Mouse (Mus musculus) hematopoietic stem cell, adult 5-6 weeks (primary cell): Measurements from ENCODE around the gene Apon. TPM values are rescaled to one million over a fixed set of nuclear protein-coding genes. Genes with fewer than 3 reads are reported as not detected.
"Not testable (repeated sequence)": the region's sequence is repeated elsewhere in the genome, so short reads cannot be mapped to it uniquely, and the experiment has no call there.

Source experiments
- ATAC-seq, 2 experiments: fragments of 125-278 bp in 1 of 2; replicated peaks in 1 of 2; 2 replicates each; pipeline ENCODE4 v1.8.0; 2016 to 2017; ENCODE audit warnings: inconsistent platforms in 2 of 2, mild to moderate bottlenecking in 2 of 2, moderate number of reproducible peaks in 2 of 2, low read depth in 1 of 2, moderate TSS enrichment in 1 of 2; ENCODE audit not compliant: low FRiP score in 2 of 2, poor library complexity in 2 of 2, severe bottlenecking in 2 of 2, insufficient read depth in 1 of 2, low TSS enrichment in 1 of 2
- total RNA-seq: library from RNA; stranded (forward); fragments of 172-1452, 232-1000 nt; gene quantifications from 2 replicates; pipeline ENCODE4 v1.2.3, GENCODE M21; 2017

Gene Apon
- total RNA-seq, 1 experiment from 2014 or later = not detected

- ATAC-seq = no peak
Measured at GRCm38 (mm10) chr10:128263393-128264310, 9.8 kb downstream of the Apon start.

- ATAC-seq = no peak
Measured at GRCm38 (mm10) chr10:128268371-128268770, 14.5 kb downstream of the Apon start, which contains the start of gene Apof. Apof (plus strand) TSS chr10:128268671.

- ATAC-seq = no peak
Measured at GRCm38 (mm10) chr10:128269206-128269910, 15.5 kb downstream of the Apon start.

GRCm38 (mm10) chr10:128270287-128270841 is 16.5 kb downstream of the Apon start, which contains the start of gene Stat2:
Stat2 (plus strand) TSS chr10:128270559.
- peak; percentile 100 for ATAC-seq

- no peak for ATAC-seq
Measured at GRCm38 (mm10) chr10:128270866-128271265, 17.0 kb downstream of the Apon start.

GRCm38 (mm10) chr10:128271883-128272282 is 18.0 kb downstream of the Apon start:
- ATAC-seq = no peak

- not testable (repeated sequence) for ATAC-seq
Measured at GRCm38 (mm10) chr10:128272819-128273439, 19.0 kb downstream of the Apon start.

GRCm38 (mm10) chr10:128275374-128275773 is 21.5 kb downstream of the Apon start:
- not testable (repeated sequence) for ATAC-seq

GRCm38 (mm10) chr10:128278158-128278557 is 24.3 kb downstream of the Apon start:
- no peak for ATAC-seq

DNA sequence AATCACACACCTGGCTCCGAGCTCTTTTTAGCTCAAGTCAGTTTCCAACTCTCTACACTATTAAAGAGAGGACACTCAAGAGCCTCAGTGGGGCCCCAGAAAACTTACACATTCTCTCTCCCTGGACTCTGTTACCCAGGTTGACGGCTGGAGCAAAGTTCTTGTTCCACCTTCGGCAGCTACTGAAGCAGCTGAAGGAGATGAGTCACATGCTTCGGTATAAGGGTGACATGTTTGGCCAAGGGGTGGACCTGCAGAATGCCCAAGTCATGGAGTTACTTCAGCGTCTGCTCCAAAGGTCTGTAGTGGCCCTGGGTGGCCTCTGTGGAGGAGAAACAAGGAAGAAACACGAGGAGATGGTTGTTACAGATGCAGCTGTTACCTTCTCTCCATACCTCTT is 27.0 kb downstream of the Apon start:
- no peak for ATAC-seq

GRCm38 (mm10) chr10:128281682-128282081 is 27.8 kb downstream of the Apon start:
- ATAC-seq = no peak

- no peak for ATAC-seq
Measured at GRCm38 (mm10) chr10:128282886-128283450, 29.1 kb downstream of the Apon start.

- peak; percentile 37 to 63; a peak in 2 of 4 replicates for ATAC-seq
Measured at GRCm38 (mm10) chr10:128283604-128284579, 30.0 kb downstream of the Apon start.

DNA sequence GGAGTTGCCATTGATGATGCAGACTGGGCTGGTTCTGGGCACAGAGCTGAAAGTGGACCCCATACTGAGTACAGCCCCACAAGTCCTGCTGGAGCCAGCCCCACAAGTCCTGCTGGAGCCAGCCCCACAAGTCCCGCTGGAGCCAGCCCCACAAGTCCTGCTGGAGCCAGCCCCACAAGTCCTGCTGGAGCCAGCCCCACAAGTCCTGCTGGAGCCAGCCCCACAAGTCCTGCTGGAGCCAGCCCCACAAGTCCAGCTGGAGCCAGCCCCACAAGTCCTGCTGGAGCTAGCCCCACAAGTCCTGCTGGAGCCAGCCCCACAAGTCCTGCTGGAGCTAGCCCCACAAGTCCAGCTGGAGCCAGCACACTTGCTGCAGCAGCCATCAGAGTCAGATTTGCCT is 36.7 kb downstream of the Apon start:
- ATAC-seq = not testable (repeated sequence)

- ATAC-seq = no peak
Measured at GRCm38 (mm10) chr10:128296370-128297090, 42.6 kb downstream of the Apon start.

DNA sequence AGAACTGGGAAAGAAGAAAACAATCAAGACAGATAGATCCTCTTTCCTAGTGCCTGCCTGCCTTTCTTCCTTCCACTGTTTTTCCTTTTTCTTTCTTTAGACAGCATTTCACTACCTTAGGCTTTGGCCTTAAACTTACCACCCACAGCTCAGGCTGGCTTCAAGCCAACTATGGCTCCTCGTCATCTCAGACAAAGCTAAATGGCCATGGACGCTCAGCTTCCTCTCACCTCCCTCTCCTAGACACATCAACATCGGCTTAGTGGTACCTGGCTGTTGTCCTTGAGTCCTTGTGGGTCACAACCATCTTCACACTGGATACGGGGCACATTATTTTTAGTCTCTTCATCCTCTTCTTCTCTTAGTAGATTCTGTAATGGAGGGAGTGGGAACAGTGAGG is 43.3 kb downstream of the Apon start:
- no peak for ATAC-seq
